Mouse (Mus musculus): Measurements from ENCODE around the gene Tnfrsf11a.

The Tnfrsf11a gene

DNA sequence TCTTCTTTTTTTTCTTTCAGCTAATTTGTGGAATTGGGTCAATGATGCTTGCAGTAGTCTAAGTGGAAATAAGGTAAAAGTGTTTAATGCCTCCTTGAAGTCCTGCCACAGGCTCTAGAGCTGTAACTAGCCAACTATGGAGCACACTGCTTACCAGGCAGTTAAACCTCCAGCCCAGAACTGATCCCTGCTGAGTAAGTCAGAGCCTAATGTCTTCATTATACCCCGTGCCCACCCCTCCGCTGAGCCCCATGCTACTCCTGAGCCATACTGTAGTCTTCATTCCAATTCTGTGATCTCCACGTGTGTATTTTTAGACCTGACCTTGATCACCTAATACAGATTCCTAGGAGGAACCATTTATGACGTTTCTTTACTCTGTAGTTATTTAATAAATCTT lies 44.5 kb downstream of the Tnfrsf11a start:
- no peak for DNase-seq (ENCODE audit: low read depth in 1 of 2, low spot score in 2 of 2)

- no peak for DNase-seq (ENCODE audit: low read depth in 1 of 2, low spot score in 2 of 2)
Observed at GRCm38 (mm10) chr1:105827374-105827773, 46.9 kb downstream of the Tnfrsf11a start.

- no peak for DNase-seq (ENCODE audit: low read depth in 1 of 2, low spot score in 2 of 2)
Observed at GRCm38 (mm10) chr1:105827786-105828345, 47.3 kb downstream of the Tnfrsf11a start.

- DNase-seq (ENCODE audit: low read depth in 1 of 2, low spot score in 2 of 2) = no peak
Observed at GRCm38 (mm10) chr1:105829171-105829570, 48.7 kb downstream of the Tnfrsf11a start.

DNA sequence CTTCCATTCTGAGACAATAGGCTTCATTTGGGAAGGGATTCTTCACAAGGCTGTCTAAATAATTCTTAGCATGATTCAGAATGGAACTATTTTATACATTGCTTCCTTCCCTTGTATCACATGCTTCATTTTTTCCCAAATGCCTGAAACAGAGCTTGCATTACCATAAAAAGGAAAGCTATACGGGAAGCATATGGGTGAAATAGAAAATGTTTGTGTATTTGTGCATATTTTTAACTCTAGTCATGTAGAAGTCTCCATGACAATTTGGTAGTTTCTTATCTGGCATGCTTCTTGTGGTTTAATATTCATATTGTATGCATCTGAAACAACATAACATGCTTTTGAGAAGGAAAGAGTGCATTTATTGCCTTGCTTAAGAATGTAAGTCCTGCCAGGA lies 52.3 kb downstream of the Tnfrsf11a start:
- DNase-seq (ENCODE audit: low read depth in 1 of 2, low spot score in 2 of 2) = no peak

DNA sequence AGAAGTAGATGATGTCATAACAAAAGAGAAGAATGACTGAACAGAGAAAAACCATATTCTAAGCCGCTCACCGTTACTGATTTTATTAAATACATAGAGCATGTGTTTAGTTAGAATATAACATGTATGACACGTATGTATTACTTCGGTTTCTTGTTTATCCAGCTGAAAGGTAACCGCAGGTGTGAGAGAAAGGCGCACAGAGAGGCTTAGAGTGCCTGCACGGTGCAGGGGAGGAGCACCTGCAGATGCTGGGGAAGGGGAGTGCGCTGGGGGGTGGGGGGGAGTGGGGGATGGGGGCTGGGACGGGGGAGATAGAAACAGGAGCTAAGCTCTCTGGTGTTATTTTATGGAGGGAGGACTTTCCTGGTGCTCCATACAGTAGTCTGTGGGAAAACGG lies 62.4 kb downstream of the Tnfrsf11a start:
- no peak for DNase-seq (ENCODE audit: low read depth in 1 of 2, low spot score in 2 of 2)

DNA sequence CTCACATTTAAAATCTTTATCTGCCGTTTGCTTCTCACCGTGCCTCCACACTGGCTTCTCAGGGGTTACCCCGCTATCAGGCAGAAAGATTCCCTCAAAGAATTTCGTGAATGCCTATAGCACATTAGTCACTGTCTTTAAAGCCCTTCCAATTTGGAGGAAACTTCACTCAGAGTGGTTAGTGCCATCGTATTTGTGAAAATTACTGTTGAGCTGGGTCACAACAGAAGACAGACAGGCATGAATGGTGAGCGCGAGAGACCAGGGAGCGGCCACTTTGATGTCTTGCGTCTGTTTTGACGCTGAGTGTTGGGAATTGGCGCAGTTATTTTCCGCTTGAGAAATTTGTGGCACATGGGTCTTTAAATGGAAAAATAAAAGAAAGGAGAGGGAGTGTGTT lies 62.9 kb downstream of the Tnfrsf11a start:
- DNase-seq (ENCODE audit: low read depth in 1 of 2, low spot score in 2 of 2) = no peak

GRCm38 (mm10) chr1:105843856-105844255 lies 63.3 kb downstream of the Tnfrsf11a start:
- DNase-seq (ENCODE audit: low read depth in 1 of 2, low spot score in 2 of 2) = no peak

- no peak for DNase-seq (ENCODE audit: low read depth in 1 of 2, low spot score in 2 of 2)
Observed at GRCm38 (mm10) chr1:105844341-105845006, 64.0 kb downstream of the Tnfrsf11a start.

DNA sequence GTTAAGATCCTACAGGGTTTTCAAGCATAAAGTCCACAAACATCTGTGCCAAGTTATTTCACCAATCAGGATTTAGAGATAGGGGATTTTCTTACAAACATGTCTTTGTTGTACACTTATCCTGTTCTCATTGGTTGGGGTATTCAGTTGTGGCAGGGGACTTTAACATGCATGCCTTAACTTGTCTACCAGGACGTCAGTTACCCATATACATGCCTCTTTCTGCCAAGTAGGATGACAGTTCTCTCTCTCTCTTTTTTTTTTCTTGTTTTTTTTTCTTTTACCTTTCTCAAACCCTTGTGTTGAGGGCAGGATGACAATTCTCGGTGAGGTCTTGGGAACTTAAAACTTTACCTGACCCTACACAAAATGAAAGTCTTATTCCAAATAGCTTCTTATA lies 65.9 kb downstream of the Tnfrsf11a start:
- no peak for DNase-seq (ENCODE audit: low read depth in 1 of 2, low spot score in 2 of 2)

GRCm38 (mm10) chr1:105848806-105849205 lies 68.3 kb downstream of the Tnfrsf11a start:
- no peak for DNase-seq (ENCODE audit: low read depth in 1 of 2, low spot score in 2 of 2)

DNA sequence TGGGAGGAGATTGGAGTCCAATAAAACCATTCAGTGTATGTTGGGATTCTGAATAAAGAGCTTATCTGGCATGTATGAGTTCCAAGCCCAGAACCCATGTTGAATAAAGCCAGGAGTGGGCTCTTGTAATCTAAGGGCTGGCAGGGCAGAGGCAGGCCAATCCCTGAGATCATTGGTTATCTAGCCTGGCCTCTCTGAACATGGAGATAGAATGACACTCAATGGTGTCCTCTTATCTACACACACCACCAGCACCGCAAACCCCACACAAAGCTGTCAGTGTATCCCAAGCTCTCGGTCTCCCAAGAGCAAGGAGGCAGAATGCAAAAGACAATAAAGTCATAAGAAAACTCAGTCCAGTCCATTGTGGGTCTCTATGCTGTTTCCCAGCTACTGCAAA lies 70.8 kb downstream of the Tnfrsf11a start:
- DNase-seq (ENCODE audit: low read depth in 1 of 2, low spot score in 2 of 2) = no peak

DNA sequence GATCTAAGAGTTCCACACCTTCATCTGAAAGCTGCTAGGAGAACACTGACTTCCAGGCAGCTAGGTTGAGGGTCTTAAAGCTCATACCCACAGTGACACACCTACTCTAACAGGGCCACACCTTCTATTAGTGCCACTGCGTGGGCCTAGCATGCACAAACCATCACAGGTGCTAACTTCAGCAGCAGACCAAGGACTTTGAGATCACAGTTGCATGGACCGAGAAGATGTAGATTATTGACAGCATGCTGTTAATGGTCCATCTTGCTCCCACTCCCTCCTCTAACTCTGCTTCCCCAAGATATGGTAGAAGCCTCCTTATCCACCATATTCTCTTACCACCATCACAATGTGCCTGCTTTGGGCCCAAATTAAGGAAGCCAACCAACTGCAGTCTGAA lies 79.2 kb downstream of the Tnfrsf11a start:
- no peak for DNase-seq (ENCODE audit: low read depth in 1 of 2, low spot score in 2 of 2)

- no peak for DNase-seq (ENCODE audit: low read depth in 1 of 2, low spot score in 2 of 2)
Observed at GRCm38 (mm10) chr1:105876589-105876988, 96.1 kb downstream of the Tnfrsf11a start.

GRCm38 (mm10) chr1:105877808-105878207 lies 97.3 kb downstream of the Tnfrsf11a start:
- DNase-seq (ENCODE audit: low read depth in 1 of 2, low spot score in 2 of 2) = no peak

DNA sequence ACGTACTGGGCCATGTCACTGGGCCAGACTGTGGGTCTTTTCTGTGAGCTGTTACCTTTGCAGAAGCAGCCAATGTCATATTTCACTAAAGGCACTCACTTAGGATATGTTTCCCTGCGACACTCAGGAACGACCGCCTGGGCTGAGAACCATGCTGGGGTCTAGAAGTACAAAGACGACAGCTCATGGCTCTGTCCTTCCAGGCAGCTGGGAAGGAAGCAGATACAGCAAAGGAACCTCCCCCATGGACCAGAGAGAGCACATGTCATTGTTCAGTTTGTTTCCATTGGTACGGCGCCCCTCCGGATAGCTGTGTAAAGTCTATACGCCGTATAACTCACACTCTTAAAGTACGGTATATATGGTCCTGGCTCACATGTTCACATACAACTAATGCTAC lies 97.9 kb downstream of the Tnfrsf11a start:
- DNase-seq (ENCODE audit: low read depth in 1 of 2, low spot score in 2 of 2) = no peak

- no peak for DNase-seq (ENCODE audit: low read depth in 1 of 2, low spot score in 2 of 2)
Observed at GRCm38 (mm10) chr1:105880555-105881304, 100.2 kb downstream of the Tnfrsf11a start.

DNA sequence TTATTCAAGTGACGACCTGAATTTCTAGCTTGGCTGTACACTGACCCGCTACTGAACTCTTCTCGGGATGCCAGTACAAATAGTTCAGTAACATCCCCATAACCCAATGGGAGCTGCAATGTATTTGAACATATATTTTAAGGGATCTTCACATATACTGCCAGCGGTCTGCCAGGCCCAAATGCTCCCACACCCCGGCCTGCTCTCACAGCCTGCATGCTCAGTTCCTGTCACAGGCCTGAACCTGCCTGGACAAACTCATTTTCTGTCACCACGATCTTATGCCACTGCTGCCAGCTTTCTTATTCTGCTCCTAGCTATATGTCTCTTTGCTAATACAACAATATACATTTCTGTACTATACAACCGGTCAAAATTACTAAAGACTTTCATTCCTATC lies 100.9 kb downstream of the Tnfrsf11a start:
- DNase-seq (ENCODE audit: low read depth in 1 of 2, low spot score in 2 of 2) = no peak

DNA sequence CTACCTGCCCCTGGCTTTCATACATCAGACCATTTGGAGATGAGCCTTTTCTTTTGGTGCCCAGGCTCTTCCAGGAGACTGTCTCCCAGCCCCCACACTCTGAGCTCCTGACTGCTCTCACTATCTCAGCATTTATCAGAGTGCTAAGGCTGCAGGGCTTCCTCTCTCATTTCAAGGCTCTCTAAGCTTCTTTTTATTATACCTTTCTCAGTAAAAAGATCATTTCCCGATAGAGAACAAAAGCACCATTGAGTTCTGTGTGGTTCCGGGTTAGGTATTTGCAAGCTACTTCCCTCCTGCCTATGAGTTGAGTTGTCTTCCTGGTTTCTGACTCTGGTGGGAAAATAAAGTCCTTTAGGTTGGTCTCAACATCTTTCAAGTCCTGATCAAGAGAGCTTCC lies 103.0 kb downstream of the Tnfrsf11a start:
- no peak for DNase-seq (ENCODE audit: low read depth in 1 of 2, low spot score in 2 of 2)

- DNase-seq (ENCODE audit: low read depth in 1 of 2, low spot score in 2 of 2) = no peak
Observed at GRCm38 (mm10) chr1:105885101-105885500, 104.6 kb downstream of the Tnfrsf11a start.

- DNase-seq (ENCODE audit: low read depth in 1 of 2, low spot score in 2 of 2) = no peak
Observed at GRCm38 (mm10) chr1:105885575-105885974, 105.1 kb downstream of the Tnfrsf11a start.

DNA sequence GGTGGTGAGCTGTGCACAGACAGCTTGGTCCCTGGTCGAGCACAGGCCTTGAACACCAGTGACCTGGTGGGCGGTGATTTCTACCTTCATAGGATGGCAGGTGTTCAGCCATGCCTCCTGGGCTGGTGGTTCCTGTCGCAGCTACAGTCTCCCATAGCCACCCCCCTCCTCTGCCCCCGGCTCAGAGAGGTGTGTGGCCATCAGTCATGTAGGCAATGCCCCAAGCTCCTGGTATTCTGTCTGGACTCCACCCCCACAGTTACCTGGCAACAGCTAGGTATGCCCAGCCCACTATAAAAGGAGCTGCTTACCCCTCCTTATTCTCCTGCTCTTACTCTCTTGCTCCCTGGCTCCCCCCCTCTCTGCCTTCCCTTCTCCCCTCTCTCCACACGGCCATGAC lies 105.8 kb downstream of the Tnfrsf11a start:
- no peak for DNase-seq (ENCODE audit: low read depth in 1 of 2, low spot score in 2 of 2)
